Mouse (Mus musculus) MEL (cell line): ENCODE data around the gene Gm27029. TPM values are rescaled to one million over a fixed set of nuclear protein-coding genes. Genes with fewer than 3 reads are reported as not detected.

ENCODE experiments used
- DNase-seq: peaks from one replicate; pipeline ENCODE4 v3.0.0; 2011; ENCODE audit warnings: low read depth, low spot score
- H3K27ac ChIP-seq: 2 replicates; pipeline ENCODE4 v1.5.1; 2012; ENCODE audit warnings: low read depth, mild to moderate bottlenecking, control low read depth, low read length, moderate library complexity; ENCODE audit not compliant: control insufficient read depth
- H3K27me3 ChIP-seq, 2 experiments: fragments of 150-350 bp in 1 of 2; sonication (generic) in 1 of 2; 2 replicates each; pipeline ENCODE4 v1.6.1; 2012; ENCODE audit warnings: low read length in 2 of 2, mild to moderate bottlenecking in 2 of 2, improper control_type of control experiment in 1 of 2, moderate library complexity in 1 of 2; ENCODE audit not compliant: insufficient read depth in 2 of 2, control insufficient read depth in 1 of 2
- H3K36me3 ChIP-seq, 2 experiments: 2 replicates each; pipeline ENCODE4 v1.6.1; 2012 to 2014; ENCODE audit warnings: low read length in 2 of 2, improper control_type of control experiment in 1 of 2, inconsistent platforms in 1 of 2, mild to moderate bottlenecking in 1 of 2; ENCODE audit not compliant: insufficient read depth in 2 of 2, control insufficient read depth in 1 of 2
- H3K4me1 ChIP-seq, 2 experiments: fragments of 150-350 bp in 1 of 2; sonication (generic) in 1 of 2; 2 replicates each; pipeline ENCODE4 v1.6.1; 2012; ENCODE audit warnings: low read length in 2 of 2, improper control_type of control experiment in 1 of 2, mild to moderate bottlenecking in 1 of 2; ENCODE audit not compliant: insufficient read depth in 2 of 2, control insufficient read depth in 1 of 2
- H3K4me3 ChIP-seq, 2 experiments: fragments of 150-350 bp in 1 of 2; sonication (generic) in 1 of 2; 2 replicates each; pipeline ENCODE4 v1.5.1; 2012; ENCODE audit warnings: low read depth in 2 of 2, low read length in 2 of 2, mild to moderate bottlenecking in 2 of 2, moderate library complexity in 2 of 2, control low read depth in 1 of 2, improper control_type of control experiment in 1 of 2; ENCODE audit not compliant: control insufficient read depth in 1 of 2, insufficient read depth in 1 of 2
- H3K79me2 ChIP-seq: 2 replicates; pipeline ENCODE4 v1.6.1; 2012; ENCODE audit warnings: mild to moderate bottlenecking, low read length, moderate library complexity; ENCODE audit not compliant: control insufficient read depth, poor library complexity, insufficient read depth
- H3K9ac ChIP-seq: 2 replicates; pipeline ENCODE4 v1.6.1; 2012; ENCODE audit warnings: low read depth, mild to moderate bottlenecking, control low read depth, low read length, moderate library complexity; ENCODE audit not compliant: control insufficient read depth, poor library complexity, severe bottlenecking
- H3K9me3 ChIP-seq: fragments of 150-350 bp; sonication (generic); replicated peaks from 2 replicates; pipeline ENCODE4 v1.6.1; 2012; ENCODE audit warnings: mild to moderate bottlenecking, low read length, improper control_type of control experiment, moderate library complexity; ENCODE audit not compliant: insufficient read depth
- CHD2 ChIP-seq: IDR thresholded peaks from 2 replicates; pipeline ENCODE4 v1.6.1; 2011; ENCODE audit warnings: low read length, improper control_type of control experiment
- CTCF ChIP-seq, 3 experiments: IDR thresholded peaks in 2 of 3; conservative IDR thresholded peaks in 1 of 3; 2 replicates each; pipeline ENCODE4 v1.5.1; 2011 to 2012; ENCODE audit warnings: low read length in 3 of 3, low read depth in 2 of 3, mild to moderate bottlenecking in 2 of 3, improper control_type of control experiment in 1 of 3, inconsistent platforms in 1 of 3, mixed read lengths in 1 of 3, moderate library complexity in 1 of 3; ENCODE audit not compliant: control insufficient read depth in 1 of 3, insufficient read depth in 1 of 3, poor library complexity in 1 of 3, severe bottlenecking in 1 of 3
- ELF1 ChIP-seq: IDR thresholded peaks from 2 replicates; pipeline ENCODE4 v1.6.1; 2014; ENCODE audit warnings: low read depth, mild to moderate bottlenecking, inconsistent platforms, low read length, improper control_type of control experiment, moderate library complexity
- EP300 ChIP-seq, 2 experiments: IDR thresholded peaks; 2 replicates each; pipeline ENCODE4 v1.6.1; 2011; ENCODE audit warnings: improper control_type of control experiment in 2 of 2, low read length in 2 of 2, low read depth in 1 of 2, mild to moderate bottlenecking in 1 of 2
- ETS1 ChIP-seq: IDR thresholded peaks from 2 replicates; pipeline ENCODE4 v1.6.1; 2012; ENCODE audit warnings: low read depth, mild to moderate bottlenecking, inconsistent platforms, low read length, improper control_type of control experiment, moderate library complexity
- GABPA ChIP-seq: IDR thresholded peaks from 2 replicates; pipeline ENCODE4 v1.6.1; 2012; ENCODE audit warnings: low read depth, mild to moderate bottlenecking, inconsistent platforms, low read length, improper control_type of control experiment, moderate library complexity
- GATA1 ChIP-seq: IDR thresholded peaks from 2 replicates; pipeline ENCODE4 v1.6.1; 2011; ENCODE audit warnings: low read depth, low read length, improper control_type of control experiment
- HCFC1 ChIP-seq: IDR thresholded peaks from 2 replicates; pipeline ENCODE4 v1.6.1; 2012; ENCODE audit warnings: low read depth, mild to moderate bottlenecking, inconsistent platforms, low read length, improper control_type of control experiment, moderate library complexity
- MAFK ChIP-seq: IDR thresholded peaks from 2 replicates; pipeline ENCODE4 v1.6.1; 2011; ENCODE audit warnings: low read depth, mild to moderate bottlenecking, low read length, improper control_type of control experiment, borderline replicate concordance
- MXI1 ChIP-seq: IDR thresholded peaks from 2 replicates; pipeline ENCODE4 v1.6.1; 2011; ENCODE audit warnings: mild to moderate bottlenecking, low read depth, low read length, improper control_type of control experiment
- MYB ChIP-seq: IDR thresholded peaks from 2 replicates; pipeline ENCODE4 v1.6.1; 2011; ENCODE audit warnings: mild to moderate bottlenecking, low read depth, low read length, improper control_type of control experiment
- POLR2A ChIP-seq, 2 experiments: IDR thresholded peaks; 2 replicates each; pipeline ENCODE4 v1.6.1; 2011 to 2012; ENCODE audit warnings: low read length in 2 of 2, mild to moderate bottlenecking in 2 of 2, control low read depth in 1 of 2, improper control_type of control experiment in 1 of 2, low read depth in 1 of 2, moderate library complexity in 1 of 2; ENCODE audit not compliant: control insufficient read depth in 1 of 2, insufficient read depth in 1 of 2, poor library complexity in 1 of 2
- RAD21 ChIP-seq: IDR thresholded peaks from 2 replicates; pipeline ENCODE4 v1.6.1; 2011; ENCODE audit warnings: mild to moderate bottlenecking, low read depth, low read length, improper control_type of control experiment
- RCOR1 ChIP-seq: IDR thresholded peaks from 2 replicates; pipeline ENCODE4 v1.6.1; 2012; ENCODE audit warnings: low read depth, mild to moderate bottlenecking, inconsistent platforms, low read length, improper control_type of control experiment
- SIN3A ChIP-seq: IDR thresholded peaks from 2 replicates; pipeline ENCODE4 v1.6.1; 2012; ENCODE audit warnings: low read length, improper control_type of control experiment, inconsistent platforms
- TAL1 ChIP-seq: IDR thresholded peaks from 2 replicates; pipeline ENCODE4 v1.6.1; 2012; ENCODE audit warnings: mild to moderate bottlenecking, inconsistent platforms, low read length, moderate library complexity, mixed read lengths
- TBP ChIP-seq: IDR thresholded peaks from 2 replicates; pipeline ENCODE4 v1.8.0; 2011; ENCODE audit warnings: low read depth, low read length, improper control_type of control experiment
- TCF12 ChIP-seq: IDR thresholded peaks from 2 replicates; pipeline ENCODE4 v1.6.1; 2014; ENCODE audit warnings: low read depth, mild to moderate bottlenecking, inconsistent platforms, low read length, improper control_type of control experiment, moderate library complexity
- UBTF ChIP-seq: IDR thresholded peaks from 2 replicates; pipeline ENCODE4 v1.6.1; 2012; ENCODE audit warnings: low read depth, mild to moderate bottlenecking, inconsistent platforms, low read length, improper control_type of control experiment, moderate library complexity, borderline replicate concordance; ENCODE audit not compliant: insufficient read depth
- USF2 ChIP-seq, 2 experiments: IDR thresholded peaks; 2 replicates each; pipeline ENCODE4 v1.6.1; 2011 to 2012; ENCODE audit warnings: improper control_type of control experiment in 2 of 2, low read length in 2 of 2, borderline replicate concordance in 1 of 2, inconsistent platforms in 1 of 2, low read depth in 1 of 2, mild to moderate bottlenecking in 1 of 2; ENCODE audit not compliant: insufficient read depth in 1 of 2
- ZKSCAN1 ChIP-seq: IDR thresholded peaks from 2 replicates; pipeline ENCODE4 v1.6.1; 2012; ENCODE audit warnings: low read depth, mild to moderate bottlenecking, inconsistent platforms, low read length, improper control_type of control experiment, moderate library complexity
- ZNF384 ChIP-seq: IDR thresholded peaks from 2 replicates; pipeline ENCODE4 v1.6.1; 2012; ENCODE audit warnings: low read depth, mild to moderate bottlenecking, inconsistent platforms, low read length, improper control_type of control experiment
- polyA plus RNA-seq, 2 experiments: library from polyadenylated mRNA; stranded (reverse) in 1 of 2; unstranded in 1 of 2; fragments of >175 nt in 1 of 2; fragments of >200 nt in 1 of 2; gene quantifications; 2 replicates each; pipeline versions ENCODE4 v1.2.1 to v1.2.4; 2012; ENCODE audit warnings: low replicate concordance in 2 of 2, low read depth in 1 of 2; ENCODE audit not compliant: insufficient read length in 2 of 2, insufficient read depth in 1 of 2, missing spikeins in 1 of 2
- total RNA-seq: library from RNA; depleted of rRNA; stranded (reverse); fragments of 300-350 nt; gene quantifications from 2 replicates; pipeline ENCODE4 v1.2.3, GENCODE M21; 2012

The Gm27029 gene
- total and polyA plus RNA-seq, 3 experiments: 4.2 to 6.8 TPM; not detected in 1

DNA sequence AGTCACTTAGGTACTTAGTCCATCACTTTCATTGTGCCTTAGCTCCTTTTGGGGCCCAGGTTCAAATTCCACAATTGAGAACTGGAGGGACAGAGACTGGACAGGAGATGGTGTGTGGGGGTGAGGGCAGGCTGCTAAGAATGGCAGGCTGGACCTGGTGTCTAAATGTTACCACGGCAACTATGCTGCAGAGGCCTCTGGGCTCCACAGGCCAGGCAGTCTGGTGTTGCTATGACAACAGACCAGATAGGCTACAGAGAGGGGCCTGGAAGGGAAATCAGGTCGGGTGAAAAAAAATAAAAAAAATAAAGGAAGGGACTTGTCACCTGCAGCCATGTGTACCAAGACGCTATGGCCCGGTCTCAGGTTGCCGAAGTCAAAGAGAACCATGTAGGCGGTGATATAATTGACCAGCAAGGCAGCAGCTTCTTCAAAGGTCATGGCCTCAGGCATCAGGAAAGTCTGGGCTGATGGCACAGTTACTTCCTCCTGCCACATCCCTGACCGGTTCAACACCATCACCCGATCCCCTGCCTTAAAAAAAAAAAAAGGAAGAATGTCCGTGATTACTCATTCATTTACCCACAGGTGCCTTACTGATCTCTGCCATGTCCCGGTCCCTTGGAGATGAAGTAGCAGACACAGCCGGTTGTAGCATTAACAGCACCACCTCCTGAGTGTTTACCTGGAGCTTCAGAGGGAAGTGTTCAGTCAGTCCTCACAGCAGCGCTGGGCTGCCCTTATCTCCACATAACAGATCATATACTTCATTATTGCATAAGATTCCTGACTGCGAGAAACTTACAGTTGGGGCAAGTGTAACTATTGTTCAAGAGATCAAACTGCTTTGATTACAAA, 38.2 kb upstream of the Gm27029 start:
- TF ChIP-seq USF2 (IDR thresholded peaks at IDR 0.05; ENCODE audit: borderline replicate concordance in 1 of 2, insufficient read depth in 1 of 2, low read depth in 1 of 2, low read length in 2 of 2): no peak
- TF ChIP-seq CTCF (IDR thresholded peaks at IDR 0.05 in 2 of 3, conservative IDR thresholded peaks at IDR 0.05 in 1 of 3; ENCODE audit: control insufficient read depth in 1 of 3, insufficient read depth in 1 of 3, low read depth in 2 of 3, low read length in 3 of 3, poor library complexity in 1 of 3, severe bottlenecking in 1 of 3): no peak
- TF ChIP-seq POLR2A (IDR thresholded peaks at IDR 0.05; ENCODE audit: control insufficient read depth in 1 of 2, insufficient read depth in 1 of 2, low read depth in 1 of 2, low read length in 2 of 2, poor library complexity in 1 of 2): no peak; a peak in 1 of 4 replicates
- TF ChIP-seq RCOR1: peak; percentile 66; the same call in 1 of the 2 replicates
- TF ChIP-seq TCF12: peak; percentile 90
- TF ChIP-seq ZNF384: peak; percentile 82
- TF ChIP-seq GATA1: peak; percentile 88
- TF ChIP-seq HCFC1: peak; percentile 12; the same call in 1 of the 2 replicates
- peak; percentile 85 to 89 for TF ChIP-seq EP300 (IDR thresholded peaks at IDR 0.05; ENCODE audit: low read depth in 1 of 2, low read length in 2 of 2)
- TF ChIP-seq SIN3A: peak; percentile 80
- TF ChIP-seq TBP: peak; percentile 97
- TF ChIP-seq CHD2: no peak
- TF ChIP-seq GABPA: no peak
- TF ChIP-seq MAFK: no peak; the same call in 1 of the 2 replicates
- peak; percentile 60; the same call in 1 of the 2 replicates for TF ChIP-seq MYB
- peak; percentile 97 for TF ChIP-seq UBTF
- no peak for TF ChIP-seq RAD21
- peak; percentile 79 for TF ChIP-seq ETS1
- TF ChIP-seq TAL1: peak; percentile 88
- peak; percentile 39; the same call in 1 of the 2 replicates for TF ChIP-seq MXI1
- TF ChIP-seq ELF1: 0 out of 2 replicates have a peak, but pooled peaks have one; percentile 11
- no peak for TF ChIP-seq ZKSCAN1
- Histone ChIP-seq H3K9ac (peak overlapping the region; percentile 78), H3K4me1 (peaks cover 12 to 33% of the 10 kb centered on the region in 2 experiments), H3K36me3 (peaks cover 0 to 27% of the 10 kb centered on the region in 2 experiments; a peak in 3 of 4 replicates), H3K9me3 (no peaks in the 10 kb centered on the region), H3K79me2 (peaks cover 6% of the 10 kb centered on the region; the same call in 1 of the 2 replicates), H3K27ac (peak overlapping the region; percentile 82), H3K4me3 (no peak overlapping the region; a peak in 1 of 4 replicates), H3K27me3 (no peaks in the 10 kb centered on the region)
- DNase-seq: peak; percentile 91
